Mouse (Mus musculus) forebrain, embryonic 10.5 days (tissue): ENCODE data around the gene Rexo1. TPM values are rescaled to one million over a fixed set of nuclear protein-coding genes. Genes with fewer than 3 reads are reported as not detected.
"Not testable (repeated sequence)": the region's sequence is repeated elsewhere in the genome, so short reads cannot be mapped to it uniquely, and the experiment has no call there.

Experiments used
- DNase-seq: peaks from one replicate; pipeline ENCODE4 v3.0.0-alpha.2; 2017; ENCODE audit warnings: low spot score; ENCODE audit errors: extremely low spot score
- H3K27ac ChIP-seq: fragments of 300-500 bp; sonication (generic); 2 replicates; pipeline ENCODE4 v1.5.1; 2016; ENCODE audit warnings: mild to moderate bottlenecking
- H3K27me3 ChIP-seq: fragments of 300-500 bp; sonication (generic); 2 replicates; pipeline ENCODE4 v1.6.1; 2016; ENCODE audit warnings: mild to moderate bottlenecking; ENCODE audit not compliant: poor library complexity, severe bottlenecking
- H3K36me3 ChIP-seq: fragments of 300-500 bp; sonication (generic); replicated peaks from 2 replicates; pipeline ENCODE4 v1.6.1; 2016; ENCODE audit warnings: mild to moderate bottlenecking, moderate library complexity
- H3K4me1 ChIP-seq: fragments of 300-500 bp; sonication (generic); 2 replicates; pipeline ENCODE4 v1.6.1; 2016
- H3K4me3 ChIP-seq: fragments of 300-500 bp; sonication (generic); 2 replicates; pipeline ENCODE4 v1.5.1; 2016; ENCODE audit warnings: mild to moderate bottlenecking, moderate library complexity
- H3K9me3 ChIP-seq: fragments of 300-500 bp; sonication (generic); 2 replicates; pipeline ENCODE4 v1.6.1; 2016; ENCODE audit warnings: mild to moderate bottlenecking, moderate library complexity
- WGBS: fragments of 180-500 bp; shearing (Covaris S2); methylation state at CpG from one replicate; pipeline ENCODE4 v1.1.7; 2016; 5-methylcytosine and 5-hydroxymethylcytosine counted together
- polyA plus RNA-seq: library from polyadenylated mRNA; unstranded; fragments of >200 nt; fragmentation: Nextera tagmentation; extraction: Ambion mirVana; gene quantifications from 2 replicates; pipeline ENCODE4 v1.2.1, GENCODE M21; 2016

Gene Rexo1
- 32.8 and 34.8 TPM in 2 replicates for polyA plus RNA-seq

DNA sequence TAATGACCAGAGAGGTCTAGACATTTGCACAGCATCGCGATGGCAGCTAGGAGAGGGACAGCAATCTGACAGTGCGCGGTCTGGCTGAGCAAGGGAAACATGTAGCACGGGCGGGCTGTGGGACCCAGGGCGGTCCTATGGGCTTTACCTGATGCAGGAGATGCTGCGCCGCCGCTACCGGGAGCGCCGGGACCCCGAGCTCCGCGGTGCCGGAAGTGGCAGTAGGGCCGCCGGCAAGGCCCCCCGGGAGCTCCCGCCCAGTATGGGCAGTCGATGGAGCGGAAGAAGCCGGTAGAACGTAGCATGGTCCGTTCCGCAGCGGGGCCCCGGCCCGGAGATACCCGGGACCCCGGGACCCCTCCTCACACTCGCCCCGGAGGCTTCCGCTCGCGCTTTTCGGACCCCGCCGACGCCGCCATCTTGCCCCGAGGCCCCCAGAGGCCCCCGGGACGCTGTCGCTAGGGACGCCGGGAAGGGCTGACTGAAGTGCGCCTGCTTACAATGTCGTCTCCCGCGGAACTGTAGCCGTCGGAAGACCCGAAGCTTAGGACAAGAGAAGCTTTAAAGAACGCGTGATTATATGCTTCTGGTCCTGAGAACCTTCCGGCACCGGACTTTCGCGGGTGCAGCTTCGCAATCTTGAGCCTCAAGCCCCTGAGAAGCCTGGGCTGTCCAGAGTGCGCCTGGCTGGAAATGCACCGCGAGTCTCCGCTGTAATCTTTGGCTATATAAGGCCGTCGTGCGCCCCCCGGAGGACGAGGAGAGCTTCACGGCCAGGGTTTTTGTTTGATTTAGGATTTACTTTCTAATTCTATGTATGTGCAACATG lies at the start of gene Rexo1:
TSS of gene Rexo1 (minus strand) at position 445 of the 829 bp plus-strand sequence.
- no peaks in the 10 kb centered on the region for H3K9me3 ChIP-seq
- WGBS, result under 1% methylated on average over 72 of the region's 72 CpGs

DNA sequence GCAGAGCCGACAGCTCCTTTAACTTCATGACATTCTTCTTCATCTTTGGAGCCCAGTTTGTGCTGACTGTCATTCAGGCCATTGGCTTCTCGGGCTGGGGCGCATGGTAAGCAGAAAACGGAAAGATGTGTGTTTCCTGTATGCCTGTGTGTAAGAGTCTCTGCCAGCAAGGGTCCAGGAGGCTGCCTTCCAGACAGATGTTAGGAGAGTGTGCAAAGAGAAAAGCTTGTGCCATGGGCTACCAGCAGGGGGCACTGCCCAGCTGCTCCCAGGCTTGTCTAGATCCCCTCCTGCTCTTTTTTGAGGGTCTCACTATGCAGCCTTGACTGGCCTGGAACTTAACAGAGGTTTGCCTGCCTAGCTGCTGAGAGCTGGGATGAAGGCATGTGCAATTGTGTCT lies 49.7 kb upstream of the Rexo1 start:
- no peak overlapping the region for H3K4me3 ChIP-seq
- no peaks in the 10 kb centered on the region for H3K9me3 ChIP-seq
- H3K27me3 ChIP-seq, result no peaks in the 10 kb centered on the region
- H3K36me3 ChIP-seq, result peaks cover 97% of the 10 kb centered on the region
- no peak overlapping the region for H3K27ac ChIP-seq
- 0 out of 2 replicates have a peak, but pooled peaks cover 4% of the 10 kb centered on the region for H3K4me1 ChIP-seq
- DNase-seq, result peak; percentile 45
- whole genome bisulfite sequencing, result 80% methylated on average over 4 of the region's 4 CpGs

More for the DNA sequence above, at the start of gene Rexo1:
- H3K27ac ChIP-seq, result peak within 1 kb of the TSS; percentile 95
- H3K36me3 ChIP-seq, result peaks cover 14% of the 10 kb centered on the region; the same call in 1 of the 2 replicates
- peak within 1 kb of the TSS; percentile 79 for H3K4me3 ChIP-seq
- no peaks in the 10 kb centered on the region for H3K27me3 ChIP-seq
- DNase-seq, result peak; percentile 93
- peaks cover 54% of the 10 kb centered on the region for H3K4me1 ChIP-seq

DNA sequence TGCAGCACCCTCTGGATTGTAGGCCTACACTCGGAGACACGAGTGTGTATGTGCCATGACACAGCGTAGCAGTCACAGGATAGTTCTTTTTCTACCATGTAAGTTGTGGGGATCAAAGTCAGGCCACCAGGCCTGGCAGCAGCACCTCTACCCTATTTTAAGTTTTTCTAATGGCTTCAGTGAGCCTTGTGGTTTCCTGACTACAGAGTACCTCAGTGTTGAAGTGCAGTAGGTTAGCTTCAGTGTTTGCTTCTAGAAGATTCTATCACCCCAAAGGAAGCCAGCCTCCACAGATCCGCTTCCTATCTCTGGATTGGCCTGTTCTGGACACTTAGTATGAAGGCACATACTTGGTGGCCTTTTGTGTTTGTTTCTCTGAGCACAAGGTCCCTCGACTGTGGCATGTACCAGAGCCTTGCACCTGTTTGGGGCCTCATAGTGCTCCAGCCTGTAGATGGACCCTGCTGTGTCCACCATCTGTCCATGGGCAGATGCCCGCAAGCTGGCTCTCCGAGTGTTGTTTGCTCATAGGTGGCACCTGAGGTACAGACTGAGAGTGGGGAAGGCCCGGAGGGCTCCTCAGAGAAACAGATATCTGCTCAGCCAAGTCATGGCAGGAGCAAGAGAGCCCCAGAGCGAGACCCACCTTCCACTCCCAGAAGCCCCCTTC lies 48.9 kb upstream of the Rexo1 start:
- WGBS, result 89% methylated on average over 9 of the region's 9 CpGs
- Histone ChIP-seq H3K36me3 (peaks cover 94% of the 10 kb centered on the region), H3K9me3 (no peaks in the 10 kb centered on the region)

DNA sequence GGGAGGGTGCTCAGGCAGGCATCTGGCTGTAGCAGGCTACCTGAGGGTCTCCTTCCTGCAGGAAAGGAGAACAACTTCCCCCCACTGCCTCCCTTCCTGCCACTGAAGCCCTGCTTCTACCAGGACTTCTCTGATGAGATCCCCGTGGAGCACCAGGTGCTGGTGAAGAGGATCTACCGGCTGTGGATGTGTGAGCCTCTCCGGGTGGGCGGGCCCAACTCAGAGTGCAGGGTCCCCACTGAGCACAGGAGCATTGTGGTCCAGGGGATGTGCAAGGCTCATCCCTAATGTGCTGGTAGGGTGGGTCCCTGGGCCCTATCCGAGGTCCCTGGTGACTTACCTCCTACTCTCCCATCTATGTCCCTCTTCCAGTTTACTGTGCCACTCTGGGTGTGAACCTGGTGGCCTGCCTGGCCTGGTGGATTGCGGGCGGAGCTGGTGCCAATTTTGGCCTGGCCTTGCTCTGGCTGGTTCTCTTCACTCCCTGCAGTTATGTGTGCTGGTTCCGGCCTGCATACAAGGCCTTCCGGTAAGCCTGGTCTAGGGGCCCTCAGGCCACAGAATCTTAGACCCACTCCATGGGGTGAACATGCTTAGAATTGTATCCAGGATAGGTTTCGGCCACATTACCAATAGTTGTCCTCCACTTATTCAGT lies 48.0 kb upstream of the Rexo1 start:
- peaks cover 91% of the 10 kb centered on the region for H3K36me3 ChIP-seq
- H3K4me3 ChIP-seq, result no peak overlapping the region
- no peak overlapping the region for H3K27ac ChIP-seq
- no peaks in the 10 kb centered on the region for H3K9me3 ChIP-seq
- no peaks in the 10 kb centered on the region for H3K27me3 ChIP-seq
- 87% methylated on average over 10 of the region's 10 CpGs for WGBS
- DNase-seq, result no peak
- peaks cover 11% of the 10 kb centered on the region for H3K4me1 ChIP-seq

More for the DNA sequence above, 48.9 kb upstream of the Rexo1 start:
- Histone ChIP-seq H3K27me3 (no peaks in the 10 kb centered on the region), H3K27ac (no peak overlapping the region), H3K4me1 (0 out of 2 replicates have a peak, but pooled peaks cover 4% of the 10 kb centered on the region), H3K4me3 (no peak overlapping the region)
- DNase-seq, result no peak

DNA sequence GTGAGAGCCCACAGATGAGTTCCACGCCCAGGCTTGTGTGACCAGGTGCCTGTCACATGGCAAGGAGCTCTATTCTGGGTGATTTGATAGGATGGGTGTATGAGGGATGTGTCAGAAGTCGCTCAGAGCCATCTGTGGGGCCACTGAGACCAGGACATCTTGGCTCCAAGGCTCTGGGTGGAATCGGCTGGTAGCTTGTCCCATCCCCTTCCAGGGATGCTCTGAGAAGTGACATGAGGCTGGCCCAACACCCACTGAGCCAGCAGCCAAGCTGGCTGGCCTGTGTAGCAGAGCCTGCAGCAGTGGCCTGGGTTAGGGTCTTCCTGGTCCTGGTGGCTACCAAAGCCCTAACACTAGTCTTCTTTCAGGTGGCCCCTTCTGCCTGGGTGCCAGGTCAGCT lies 47.1 kb upstream of the Rexo1 start:
- Histone ChIP-seq H3K4me3 (no peak overlapping the region; the same call in 1 of the 2 replicates), H3K36me3 (peaks cover 81% of the 10 kb centered on the region), H3K4me1 (peaks cover 21% of the 10 kb centered on the region), H3K27me3 (no peaks in the 10 kb centered on the region), H3K27ac (no peak overlapping the region), H3K9me3 (no peaks in the 10 kb centered on the region)
- no peak for DNase-seq
- 86% methylated on average over 3 of the region's 3 CpGs for WGBS

DNA sequence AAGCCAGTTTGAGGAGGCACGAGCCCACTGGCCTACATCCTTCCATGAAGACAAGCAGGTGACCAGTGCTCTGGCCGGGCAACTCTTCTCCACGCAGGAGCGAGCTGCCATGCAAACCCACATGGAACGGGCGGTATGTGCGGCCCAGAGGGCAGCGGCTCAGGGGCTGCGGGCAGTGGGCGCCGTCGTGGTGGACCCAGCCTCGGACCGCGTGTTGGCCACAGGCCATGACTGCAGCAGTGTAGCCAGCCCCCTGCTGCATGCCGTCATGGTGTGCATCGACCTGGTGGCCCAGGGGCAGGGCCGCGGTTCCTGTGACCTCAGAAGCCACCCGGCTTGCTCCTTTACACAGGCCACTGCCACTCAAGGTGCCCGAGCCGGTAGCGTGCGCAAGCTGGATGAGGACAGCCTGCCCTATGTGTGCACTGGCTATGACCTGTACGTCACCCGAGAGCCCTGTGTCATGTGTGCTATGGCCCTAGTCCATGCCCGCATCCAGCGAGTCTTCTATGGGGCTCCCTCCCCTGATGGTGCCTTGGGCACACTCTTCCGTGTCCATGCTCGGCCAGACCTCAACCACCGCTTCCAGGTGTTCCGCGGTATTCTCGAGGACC lies 45.5 kb upstream of the Rexo1 start:
- no peak overlapping the region for H3K27ac ChIP-seq
- peaks cover 34% of the 10 kb centered on the region for H3K4me1 ChIP-seq
- H3K36me3 ChIP-seq, result peaks cover 67% of the 10 kb centered on the region
- no peak for DNase-seq
- H3K27me3 ChIP-seq, result no peaks in the 10 kb centered on the region
- whole genome bisulfite sequencing, result 96% methylated on average over 34 of the region's 34 CpGs
- H3K4me3 ChIP-seq, result no peak overlapping the region
- no peaks in the 10 kb centered on the region for H3K9me3 ChIP-seq

DNA sequence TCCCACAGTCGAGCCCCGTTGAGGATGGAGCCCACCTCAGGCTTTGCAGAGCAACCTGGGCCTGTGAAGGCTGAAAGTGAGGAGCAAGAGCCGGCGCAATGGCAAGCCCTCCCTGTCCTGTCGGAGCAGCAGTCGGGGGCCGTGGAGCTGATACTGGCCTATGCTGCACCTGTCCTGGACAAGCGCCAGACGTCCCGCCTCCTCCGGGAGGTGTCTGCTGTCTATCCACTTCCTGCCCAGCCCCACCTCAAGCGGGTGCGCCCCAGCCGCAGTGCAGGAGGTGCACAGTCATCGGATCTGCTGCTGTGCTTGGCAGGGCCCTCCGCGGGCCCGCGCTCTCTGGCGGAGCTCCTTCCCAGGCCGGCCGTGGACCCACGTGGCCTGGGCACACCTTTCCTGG lies 44.9 kb upstream of the Rexo1 start:
- WGBS, result 94% methylated on average over 23 of the region's 23 CpGs
- peaks cover 61% of the 10 kb centered on the region for H3K36me3 ChIP-seq
- H3K4me3 ChIP-seq, result no peak overlapping the region
- no peak for DNase-seq
- H3K9me3 ChIP-seq, result no peaks in the 10 kb centered on the region
- peaks cover 34% of the 10 kb centered on the region for H3K4me1 ChIP-seq
- H3K27me3 ChIP-seq, result no peaks in the 10 kb centered on the region
- no peak overlapping the region for H3K27ac ChIP-seq

DNA sequence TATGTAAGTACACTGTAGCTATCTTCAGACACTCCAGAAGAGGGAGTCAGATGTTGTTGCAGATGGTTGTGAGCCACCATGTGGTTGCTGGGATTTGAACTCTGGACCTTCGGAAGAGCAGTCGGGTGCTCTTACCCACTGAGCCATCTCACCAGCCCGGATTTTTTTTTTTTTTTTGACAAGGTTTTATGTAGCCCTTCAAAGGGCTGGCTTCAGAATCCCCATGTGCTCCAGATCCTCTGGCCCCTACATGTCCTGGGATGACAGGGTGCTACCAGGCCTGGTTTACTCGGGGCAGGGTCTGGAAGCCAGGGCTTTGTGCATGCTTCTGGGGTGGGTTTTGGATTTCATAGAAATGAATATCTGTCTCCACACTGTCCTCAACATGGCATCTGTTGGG lies 44.4 kb upstream of the Rexo1 start, which contains the start of gene Gm49322:
TSS of gene Gm49322 (plus strand) at position 301 of the 400 bp plus-strand sequence.
- DNase-seq, H3K27ac ChIP-seq, H3K9me3 ChIP-seq, H3K27me3 ChIP-seq, H3K4me3 ChIP-seq: not testable (repeated sequence)
- H3K36me3 ChIP-seq, result peaks cover 57% of the 10 kb centered on the region
- 86% methylated on average over 4 of the region's 4 CpGs for WGBS
- H3K4me1 ChIP-seq, result peaks cover 34% of the 10 kb centered on the region

DNA sequence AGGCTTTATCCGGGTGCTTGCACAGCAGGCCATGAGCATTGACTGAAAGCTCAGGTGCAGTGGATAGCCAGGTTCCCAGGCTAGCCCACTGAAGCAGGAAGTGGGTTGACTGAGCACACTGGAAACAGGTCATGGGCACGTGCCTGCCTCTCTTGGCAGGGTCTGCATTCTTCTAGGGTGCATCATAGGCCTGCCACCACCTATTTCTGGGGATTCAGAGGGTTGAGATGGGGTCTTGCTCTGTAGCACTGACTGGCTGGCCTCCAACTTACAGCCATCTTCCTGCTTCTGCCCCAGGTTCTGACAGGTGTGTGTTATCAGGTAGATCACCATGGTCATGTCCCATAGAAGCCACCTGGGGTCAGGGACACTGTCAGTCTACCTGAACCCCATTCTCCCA lies 43.6 kb upstream of the Rexo1 start:
- H3K9me3 ChIP-seq, result no peaks in the 10 kb centered on the region
- 97% methylated on average over 2 of the region's 2 CpGs for WGBS
- H3K27ac ChIP-seq, result no peak overlapping the region
- DNase-seq, result no peak
- no peaks in the 10 kb centered on the region for H3K27me3 ChIP-seq
- peaks cover 49% of the 10 kb centered on the region for H3K36me3 ChIP-seq
- H3K4me3 ChIP-seq, result no peak overlapping the region
- peaks cover 30% of the 10 kb centered on the region for H3K4me1 ChIP-seq

DNA sequence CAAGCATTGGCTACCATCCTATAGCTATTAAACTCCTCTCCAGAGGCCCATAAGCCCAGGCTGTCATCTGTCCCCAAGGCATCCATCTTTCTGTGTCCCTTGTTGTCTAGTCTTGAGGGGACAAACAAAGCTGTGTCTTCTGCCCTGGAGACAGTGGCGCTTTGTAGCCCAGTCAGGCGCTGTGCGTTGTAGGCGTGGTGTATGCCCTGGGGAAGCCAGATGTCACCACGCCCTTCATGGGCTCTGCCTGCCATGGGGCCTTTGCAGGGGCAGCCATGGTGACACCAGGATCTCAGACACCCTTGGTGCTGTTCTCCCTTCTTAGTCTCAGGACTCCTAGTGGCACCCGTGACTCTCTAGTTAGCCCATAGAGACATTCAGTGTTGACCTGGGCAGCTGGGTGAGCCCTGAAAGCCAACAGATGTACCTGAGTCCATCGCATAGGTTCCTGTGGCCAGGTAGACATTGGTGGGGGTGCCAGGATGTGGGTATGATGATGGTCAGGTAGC lies 42.7 kb upstream of the Rexo1 start:
- 93% methylated on average over 7 of the region's 7 CpGs for WGBS
- peak overlapping the region; percentile 79 for H3K4me3 ChIP-seq
- H3K27ac ChIP-seq, result peak overlapping the region; percentile 90; the same call in 1 of the 2 replicates

DNA sequence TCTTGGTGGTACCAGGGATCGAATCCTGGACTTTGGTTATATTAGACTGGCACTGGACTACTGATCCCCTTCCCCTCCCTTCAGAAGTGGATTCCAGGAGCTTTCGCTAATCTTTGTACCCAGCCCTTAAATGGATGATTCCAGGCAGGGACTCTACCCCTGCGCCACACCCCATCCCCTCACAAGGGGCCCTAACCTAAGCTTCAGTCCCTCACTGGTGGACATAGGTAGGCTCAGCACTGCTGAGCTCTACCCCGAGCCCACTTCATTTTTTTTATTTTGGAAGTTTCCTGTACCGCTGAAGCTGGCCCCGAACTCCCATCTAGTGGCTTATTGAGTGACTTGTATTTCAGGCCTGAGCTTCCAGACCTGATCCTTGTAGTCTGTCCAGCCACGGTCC lies 42.0 kb upstream of the Rexo1 start:
- DNase-seq, result no peak
- Histone ChIP-seq H3K36me3 (peaks cover 33% of the 10 kb centered on the region), H3K27ac (peak overlapping the region; percentile 90), H3K27me3 (no peaks in the 10 kb centered on the region), H3K4me1 (peaks cover 30% of the 10 kb centered on the region), H3K4me3 (peak overlapping the region; percentile 79), H3K9me3 (no peaks in the 10 kb centered on the region)
- WGBS, result 37% methylated on average over 7 of the region's 7 CpGs

More for the DNA sequence above, 42.7 kb upstream of the Rexo1 start:
- DNase-seq, result no peak
- Histone ChIP-seq H3K9me3 (no peaks in the 10 kb centered on the region), H3K27me3 (no peaks in the 10 kb centered on the region), H3K4me1 (peaks cover 30% of the 10 kb centered on the region), H3K36me3 (peaks cover 40% of the 10 kb centered on the region)

DNA sequence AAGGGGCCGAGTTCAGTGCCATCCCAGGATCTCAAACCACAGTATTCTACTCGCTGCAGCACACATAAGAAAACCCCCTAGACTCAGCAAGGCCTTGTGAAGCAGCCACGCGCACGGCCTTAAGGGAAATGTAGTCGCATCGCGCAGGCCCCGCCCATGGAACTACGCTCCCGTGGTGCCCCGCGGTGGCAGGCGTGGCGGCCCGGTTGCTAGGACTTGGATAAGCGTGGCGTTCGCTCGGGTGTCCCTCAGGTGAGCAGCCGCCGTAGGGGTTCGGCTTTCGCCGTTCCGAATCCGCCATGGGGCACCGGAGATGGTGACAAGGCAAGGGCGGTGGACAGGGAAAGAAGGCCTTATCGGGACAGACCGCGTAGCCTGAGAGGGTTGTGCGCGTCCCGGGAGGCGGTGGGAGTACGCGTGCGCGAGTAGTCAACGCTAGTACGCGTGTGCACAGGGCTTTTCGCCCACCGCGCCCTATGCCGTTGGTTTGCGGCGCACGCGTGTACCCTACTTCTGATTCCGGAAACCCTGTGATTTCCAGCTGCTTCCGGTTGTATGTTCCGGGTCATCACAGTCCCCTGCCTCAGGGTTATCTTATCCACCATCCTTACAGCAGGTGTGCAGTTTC lies 41.5 kb upstream of the Rexo1 start, which contains the start of the genes Scamp4 and Adat3:
TSS of gene Scamp4 (plus strand) at position 175 of the 628 bp plus-strand sequence.
TSS of gene Adat3 (plus strand) at position 183 of the 628 bp plus-strand sequence.
- Histone ChIP-seq H3K4me1 (peaks cover 30% of the 10 kb centered on the region), H3K9me3 (no peaks in the 10 kb centered on the region), H3K27me3 (no peaks in the 10 kb centered on the region), H3K36me3 (peaks cover 27% of the 10 kb centered on the region), H3K27ac (peak within 1 kb of the TSS; percentile 90), H3K4me3 (peak within 1 kb of the TSS; percentile 79)
- under 1% methylated on average over 54 of the region's 54 CpGs for WGBS
- peak; percentile 96 for DNase-seq
